21 mouse cellular contexts compared by ENCODE assay signal in genomic region chr9:95761381-95761780, GRCm38 (mm10). TPM values are rescaled to one million over a fixed set of nuclear protein-coding genes. Genes with fewer than 3 reads are reported as not detected.
DNase-seq lines count a peak whose midpoint lies in the region; ATAC-seq lines count a peak whose summit lies in the region.
"Had no signal": no experiment of that assay in that cellular context is flagged by ENCODE, and none has a peak within 500 bp of the region (broad histone marks: within the 10 kb centered on the region; RNA-seq: fewer than 3 reads in every experiment).

No protein-coding gene starts in this region.

- 77% methylated on average over 8 of the region's 8 CpGs for WGBS in kidney, embryonic 15.5 days

- H3K4me1 ChIP-seq in kidney, embryonic 15.5 days, result no peaks in the 10 kb centered on the region
- H3K4me1 ChIP-seq: embryonic facial prominence, embryonic 12.5 days; embryonic facial prominence, embryonic 15.5 days; hindbrain, embryonic 12.5 days; hindbrain, embryonic 15.5 days had no signal

- H3K27me3 ChIP-seq in kidney, embryonic 15.5 days, result no peaks in the 10 kb centered on the region
- H3K27me3 ChIP-seq: embryonic facial prominence, embryonic 12.5 days; embryonic facial prominence, embryonic 15.5 days; hindbrain, embryonic 12.5 days; hindbrain, embryonic 15.5 days had no signal

- peak; percentile 32 for DNase-seq in kidney, adult 18-20 months
- DNase-seq in kidney, adult 9 months, result peak; percentile 81
- peak; percentile 24 for DNase-seq in kidney, postnatal 10 days
- DNase-seq in kidney, postnatal 36 days, result peak; percentile 47 to 68
- no peak for DNase-seq in right cerebral cortex, postnatal 10 days (ENCODE audit: low spot score in 2 of 2)
- DNase-seq: adrenal gland, adult 2 months; adrenal gland, postnatal 14 days; cerebellum, adult 11-12 months; cerebellum, adult 9-10 months; cerebellum, postnatal 14 days; forebrain, postnatal 0 days; gastrocnemius, adult 2 months; gastrocnemius, postnatal 14 days had no signal

- H3K4me2 ChIP-seq in kidney, embryonic 15.5 days, result no peak overlapping the region
- H3K4me2 ChIP-seq: embryonic facial prominence, embryonic 12.5 days; embryonic facial prominence, embryonic 15.5 days; heart, embryonic 11.5 days; hindbrain, embryonic 12.5 days; hindbrain, embryonic 15.5 days had no signal

- H3K36me3 ChIP-seq in kidney, embryonic 15.5 days, result no peaks in the 10 kb centered on the region
- H3K36me3 ChIP-seq: embryonic facial prominence, embryonic 12.5 days; embryonic facial prominence, embryonic 15.5 days; hindbrain, embryonic 12.5 days; hindbrain, embryonic 15.5 days had no signal

- ATAC-seq in kidney, embryonic 15.5 days (replicated peaks; ENCODE audit: low FRiP score), result no peak
- ATAC-seq: CD4-positive, CD25-positive, alpha-beta regulatory T cell, adult 4 months; forebrain, embryonic 14.5 days; forebrain, postnatal 0 days had no signal

- H3K9me3 ChIP-seq in kidney, embryonic 15.5 days (replicated peaks), result no peaks in the 10 kb centered on the region
- H3K9me3 ChIP-seq: embryonic facial prominence, embryonic 12.5 days; embryonic facial prominence, embryonic 15.5 days; hindbrain, embryonic 12.5 days; hindbrain, embryonic 15.5 days had no signal

- no peak overlapping the region for H3K27ac ChIP-seq in kidney, embryonic 15.5 days
- H3K27ac ChIP-seq: embryonic facial prominence, embryonic 12.5 days; embryonic facial prominence, embryonic 15.5 days; gastrocnemius, adult 2 months; hindbrain, embryonic 12.5 days; hindbrain, embryonic 15.5 days had no signal

- H3K4me3 ChIP-seq in kidney, embryonic 15.5 days (replicated peaks), result no peak overlapping the region
- H3K4me3 ChIP-seq: embryonic facial prominence, embryonic 12.5 days; embryonic facial prominence, embryonic 15.5 days; gastrocnemius, adult 2 months; hindbrain, embryonic 12.5 days; hindbrain, embryonic 15.5 days had no signal

- H3K9ac ChIP-seq in kidney, embryonic 15.5 days, result no peak overlapping the region
- H3K9ac ChIP-seq: embryonic facial prominence, embryonic 12.5 days; embryonic facial prominence, embryonic 15.5 days; forebrain, postnatal 0 days; hindbrain, embryonic 12.5 days; hindbrain, embryonic 15.5 days had no signal

RNA-seq across cellular contexts. Expression of gene Trpc1, which starts 11.2 kb away (rescaled TPM):
- 3.6 and 3.9 TPM in 2 replicates for polyA plus RNA-seq in kidney, embryonic 15.5 days (2015; fragmentation: Nextera tagmentation; extraction: Ambion mirVana)

Comparison
In these comparisons a context has a peak if more than half of its experiments do, and no peak if none do; other contexts are left out.
1. DNase-seq: peak in kidney, adult 18-20 months (single experiment), kidney, adult 9 months (single experiment), kidney, postnatal 10 days (single experiment) and kidney, postnatal 36 days (2 of 2); none in right cerebral cortex, postnatal 10 days (0 of 2).